Mouse (Mus musculus) adrenal gland, postnatal 4 days (tissue): ENCODE measurements around the gene Cyp2c70. TPM values are rescaled to one million over a fixed set of nuclear protein-coding genes. Genes with fewer than 3 reads are reported as not detected.

Experiments
- total RNA-seq, 2 experiments: library from RNA; stranded (reverse); gene quantifications; 2 replicates each; pipeline ENCODE4 v1.2.3; 2021

Gene Cyp2c70
- total RNA-seq, 2 experiments from 2014 or later, result 1.3 to 11.1 TPM

Other genes with a start within 250 kb of the Cyp2c70 start
- gene Cyp2c37, start 194.9 kb downstream of the Cyp2c70 start, total RNA-seq, result 10 to 100 TPM in 1 of 2 experiments, under 1 TPM in 1; 0.36 to 13.7 TPM
- 1 to 10 TPM in 1 of 2 experiments, not detected in 1; 2.6 TPM for gene Cyp2c54, start 113.5 kb downstream of the Cyp2c70 start, total RNA-seq
- gene Cyp2c50, start 97.6 kb downstream of the Cyp2c70 start, total RNA-seq, result 1 to 10 TPM in 1 of 2 experiments, not detected in 1; 2.8 TPM
- gene Pdlim1, start 84.5 kb upstream of the Cyp2c70 start, total RNA-seq, result 10 to 100 TPM; 39.4 to 44.8 TPM